Mouse (Mus musculus) embryonic facial prominence, embryonic 13.5 days (tissue): ENCODE data around the gene Hps1. TPM values are rescaled to one million over a fixed set of nuclear protein-coding genes. Genes with fewer than 3 reads are reported as not detected.

Source experiments
- ATAC-seq: fragments of 200-750 bp; cut with Nextera tagmentation; 2 replicates; pipeline ENCODE4 v1.8.0; 2017; ENCODE audit warnings: low read depth; ENCODE audit not compliant: insufficient number of reproducible peaks, insufficient read depth, low FRiP score, low TSS enrichment
- H3K27ac ChIP-seq: fragments of 300-500 bp; sonication (generic); 2 replicates; pipeline ENCODE4 v1.5.1; 2015; ENCODE audit warnings: moderate library complexity, mild to moderate bottlenecking, inconsistent platforms
- H3K27me3 ChIP-seq: fragments of 300-500 bp; sonication (generic); 2 replicates; pipeline ENCODE4 v1.6.1; 2015; ENCODE audit warnings: mild to moderate bottlenecking, inconsistent platforms
- H3K36me3 ChIP-seq: fragments of 300-500 bp; sonication (generic); 2 replicates; pipeline ENCODE4 v1.6.1; 2015; ENCODE audit warnings: mild to moderate bottlenecking, inconsistent platforms
- H3K4me1 ChIP-seq: fragments of 300-500 bp; sonication (generic); 2 replicates; pipeline ENCODE4 v1.6.1; 2015; ENCODE audit warnings: inconsistent platforms
- H3K4me2 ChIP-seq: fragments of 300-500 bp; sonication (generic); 2 replicates; pipeline ENCODE4 v1.6.1; 2015; ENCODE audit warnings: moderate library complexity, mild to moderate bottlenecking, inconsistent platforms
- H3K4me3 ChIP-seq: fragments of 300-500 bp; sonication (generic); 2 replicates; pipeline ENCODE4 v1.5.1; 2015; ENCODE audit warnings: mild to moderate bottlenecking, inconsistent platforms
- H3K9ac ChIP-seq: fragments of 300-500 bp; sonication (generic); 2 replicates; pipeline ENCODE4 v1.6.1; 2015; ENCODE audit warnings: mild to moderate bottlenecking, inconsistent platforms
- H3K9me3 ChIP-seq: fragments of 300-500 bp; sonication (generic); 2 replicates; pipeline ENCODE4 v1.6.1; 2016; ENCODE audit warnings: inconsistent platforms
- WGBS: fragments of 180-500 bp; shearing (Covaris S2); methylation state at CpG from one replicate; pipeline ENCODE4 v1.1.7; 2015; ENCODE audit warnings: mixed read lengths; 5-methylcytosine and 5-hydroxymethylcytosine counted together
- polyA plus RNA-seq: library from polyadenylated mRNA; unstranded; fragments of >200 nt; fragmentation: Nextera tagmentation; extraction: Ambion mirVana; gene quantifications from 2 replicates; pipeline ENCODE4 v1.2.1, GENCODE M21; 2015

The Hps1 gene
- polyA plus RNA-seq, 1 experiment from 2014 or later, result 16.6 TPM

- 0 out of 2 replicates have a peak overlapping the region, but pooled peaks have one; percentile 48 for H3K27ac ChIP-seq
- H3K4me3 ChIP-seq, result no peak overlapping the region
- H3K4me1 ChIP-seq, result peaks cover 20% of the 10 kb centered on the region
- no peaks in the 10 kb centered on the region for H3K36me3 ChIP-seq
- no peaks in the 10 kb centered on the region for H3K27me3 ChIP-seq
- no peak overlapping the region for H3K9ac ChIP-seq
- ATAC-seq, result no peak
- H3K4me2 ChIP-seq, result no peak overlapping the region
- no peaks in the 10 kb centered on the region for H3K9me3 ChIP-seq
- WGBS, result 35% methylated on average over 5 of the region's 5 CpGs
Observed at GRCm38 (mm10) chr19:42717668-42718067, 62.1 kb downstream of the Hps1 start.

GRCm38 (mm10) chr19:42716507-42716906 is 63.3 kb downstream of the Hps1 start:
- 46% methylated on average over 7 of the region's 7 CpGs for WGBS
- no peaks in the 10 kb centered on the region for H3K36me3 ChIP-seq
- no peaks in the 10 kb centered on the region for H3K27me3 ChIP-seq
- H3K4me2 ChIP-seq, result no peak overlapping the region
- H3K9me3 ChIP-seq, result no peaks in the 10 kb centered on the region
- H3K4me3 ChIP-seq, result no peak overlapping the region
- no peak overlapping the region for H3K9ac ChIP-seq
- H3K27ac ChIP-seq, result no peak overlapping the region
- ATAC-seq, result no peak
- H3K4me1 ChIP-seq, result peaks cover 20% of the 10 kb centered on the region

- ATAC-seq, result no peak
- Histone ChIP-seq H3K27ac (no peak overlapping the region), H3K36me3 (no peaks in the 10 kb centered on the region), H3K4me1 (peaks cover 16% of the 10 kb centered on the region), H3K4me2 (no peak overlapping the region), H3K9ac (no peak overlapping the region), H3K27me3 (no peaks in the 10 kb centered on the region), H3K9me3 (no peaks in the 10 kb centered on the region), H3K4me3 (no peak overlapping the region)
- WGBS, result 86% methylated on average over 9 of the region's 9 CpGs
Observed at GRCm38 (mm10) chr19:42713770-42714169, 66.0 kb downstream of the Hps1 start.

Other genes starting within 250 kb of the Hps1 start
- 1.7 and 2.9 TPM in 2 replicates for gene Loxl4, start 167.2 kb downstream of the Hps1 start, polyA plus RNA-seq
- gene Pyroxd2, start 27.2 kb downstream of the Hps1 start, polyA plus RNA-seq, result 1.8 and 2.0 TPM in 2 replicates